Mouse (Mus musculus) cerebellum, adult 8-10 months (tissue): Measurements from ENCODE around the gene Myo1d.
"Not testable (repeated sequence)": the region's sequence is repeated elsewhere in the genome, so short reads cannot be mapped to it uniquely, and the experiment has no call there.

Experiments
- DNase-seq: peaks from one replicate; pipeline ENCODE4 v3.0.0; 2022

The Myo1d gene

GRCm38 (mm10) chr11:80477341-80478199 is 302.3 kb downstream of the Myo1d start:
- peak; percentile 66 for DNase-seq

- peak; percentile 94 for DNase-seq
These were observed 303.3 kb downstream of the Myo1d start, which contains the start of gene Cdk5r1 for GRCm38 (mm10) chr11:80476222-80477189. Cdk5r1 (plus strand) TSS chr11:80477023.

- DNase-seq: peak; percentile 28
These were observed 304.3 kb downstream of the Myo1d start for GRCm38 (mm10) chr11:80475544-80475943.

DNA sequence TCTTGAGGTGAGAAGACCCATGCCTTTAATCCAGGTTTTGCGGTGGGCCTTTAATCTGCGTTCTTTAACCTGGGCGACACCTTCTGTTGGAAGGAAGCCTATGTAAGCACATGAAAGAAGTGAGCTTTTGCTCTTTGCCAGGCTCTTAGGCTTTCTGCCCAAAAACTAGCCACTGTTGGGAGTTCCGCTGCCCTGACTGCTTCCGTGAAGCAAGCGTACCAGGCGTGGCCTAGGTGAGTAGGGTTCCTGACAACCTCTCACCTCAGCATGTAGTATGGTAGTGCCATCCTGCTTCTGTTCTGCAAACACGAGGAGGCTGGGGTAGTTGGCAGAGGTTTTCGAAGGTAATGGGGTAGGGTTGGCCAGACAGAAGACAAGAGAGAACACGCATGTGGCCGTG is 305.0 kb downstream of the Myo1d start:
- peak; percentile 30 for DNase-seq

DNA sequence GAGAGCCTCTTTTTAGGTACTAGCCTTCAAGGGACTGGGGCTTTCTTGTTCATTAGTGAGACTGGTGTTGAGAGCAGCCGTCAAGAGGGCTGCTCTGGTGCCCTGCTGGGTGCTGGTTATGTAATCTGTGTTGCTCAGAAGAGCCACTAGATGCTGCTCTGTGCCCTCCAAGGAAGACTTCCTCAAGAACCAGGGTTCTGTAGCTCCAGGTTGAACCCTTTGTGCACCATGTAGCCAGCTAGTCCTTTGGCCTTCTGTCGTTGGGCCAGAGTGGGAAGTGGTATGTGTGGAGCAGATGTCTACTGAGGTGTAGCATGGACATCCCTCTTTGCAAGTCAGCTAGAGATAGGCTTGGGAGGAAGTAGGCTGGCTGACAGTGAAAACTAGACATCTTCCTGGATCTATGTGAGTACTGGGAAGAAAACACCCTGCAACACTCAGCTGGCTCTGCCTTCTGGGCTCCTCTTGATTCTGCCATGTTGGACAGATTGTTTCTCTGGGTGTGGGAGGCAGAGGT is 305.6 kb downstream of the Myo1d start:
- peak; percentile 70 for DNase-seq

DNA sequence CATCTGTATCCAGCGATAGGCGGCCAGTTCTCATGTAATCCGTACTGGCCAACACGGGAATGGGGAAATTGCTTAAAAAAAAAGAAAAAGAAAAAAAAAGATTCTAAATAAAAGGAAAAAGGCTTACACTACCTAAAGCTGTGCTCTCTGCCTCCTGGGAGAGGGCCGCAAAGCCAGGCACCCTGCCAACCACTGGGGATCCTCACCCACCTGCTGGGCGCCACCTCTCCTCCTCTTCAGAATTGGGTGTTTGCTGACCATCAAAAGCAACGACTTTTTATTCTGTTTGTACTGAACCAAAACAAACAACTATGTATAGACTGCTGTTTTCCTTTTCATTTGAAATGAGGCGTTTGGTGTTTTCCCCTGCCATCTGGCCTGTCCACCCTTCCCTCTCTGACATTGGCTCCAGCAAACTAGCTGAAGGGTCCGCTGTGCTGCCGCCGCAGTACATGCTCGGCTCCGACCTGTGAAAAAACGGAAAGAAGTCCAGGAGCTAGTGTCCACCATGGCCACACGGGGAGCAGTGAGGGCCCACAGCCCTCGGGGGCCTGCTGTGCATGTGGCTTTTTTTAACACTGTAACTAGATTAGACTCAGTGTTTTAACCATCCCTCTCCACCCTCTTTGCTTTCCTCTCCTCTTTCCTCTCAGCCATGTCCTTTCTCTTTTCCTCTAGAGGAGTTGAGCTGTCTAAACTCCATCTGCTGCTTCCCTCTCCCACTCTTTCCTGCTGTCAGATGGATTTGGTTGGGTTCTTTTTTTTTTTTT is 307.8 kb downstream of the Myo1d start:
- DNase-seq: peak; percentile 48

DNA sequence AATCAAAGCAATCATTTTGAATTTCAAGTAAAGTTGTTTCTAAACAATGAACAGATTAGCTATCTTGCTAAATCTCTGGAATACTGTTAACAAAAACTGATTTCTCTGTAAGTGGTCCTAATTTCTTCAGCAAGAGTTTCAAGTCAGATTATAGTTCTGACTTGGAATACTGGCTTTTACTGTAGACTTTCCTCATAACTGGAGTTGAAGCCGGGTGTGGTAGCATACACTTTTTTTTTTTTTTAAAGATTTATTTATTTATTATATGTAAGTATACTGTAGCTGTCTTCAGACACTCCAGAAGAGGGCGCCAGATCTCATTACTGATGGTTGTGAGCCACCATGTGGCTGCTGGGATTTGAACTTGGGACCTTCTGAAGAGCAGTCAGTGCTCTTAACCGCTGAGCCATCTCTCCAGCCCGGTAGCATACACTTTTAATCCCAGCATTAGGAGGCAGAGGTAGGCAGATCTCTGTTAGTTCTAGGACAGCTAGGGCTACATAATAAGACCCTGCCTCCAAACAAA is 316.2 kb downstream of the Myo1d start:
- not testable (repeated sequence) for DNase-seq

- DNase-seq: no peak
These were observed 326.6 kb downstream of the Myo1d start for GRCm38 (mm10) chr11:80453198-80453597.

GRCm38 (mm10) chr11:80452242-80452641 is 327.6 kb downstream of the Myo1d start:
- DNase-seq: no peak

DNA sequence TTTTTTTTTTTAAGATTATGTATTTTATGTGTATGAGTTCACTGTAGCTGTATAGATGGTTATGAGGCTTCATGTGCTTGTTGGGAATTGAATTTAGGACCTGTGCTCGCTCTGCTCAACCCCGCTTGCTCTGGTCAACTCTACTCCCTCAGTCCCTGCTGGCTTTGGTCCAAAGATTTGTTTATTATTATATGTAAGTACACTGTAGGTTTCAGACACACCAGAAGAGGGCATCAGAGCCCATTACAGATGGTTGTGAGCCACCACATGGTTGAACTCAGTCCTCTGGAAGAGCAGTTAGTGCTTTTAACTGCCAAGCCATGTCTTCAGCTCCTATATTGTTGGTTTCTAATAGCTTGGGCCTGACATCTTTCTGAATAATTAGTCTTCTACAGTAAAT is 330.0 kb downstream of the Myo1d start:
- DNase-seq: no peak

DNA sequence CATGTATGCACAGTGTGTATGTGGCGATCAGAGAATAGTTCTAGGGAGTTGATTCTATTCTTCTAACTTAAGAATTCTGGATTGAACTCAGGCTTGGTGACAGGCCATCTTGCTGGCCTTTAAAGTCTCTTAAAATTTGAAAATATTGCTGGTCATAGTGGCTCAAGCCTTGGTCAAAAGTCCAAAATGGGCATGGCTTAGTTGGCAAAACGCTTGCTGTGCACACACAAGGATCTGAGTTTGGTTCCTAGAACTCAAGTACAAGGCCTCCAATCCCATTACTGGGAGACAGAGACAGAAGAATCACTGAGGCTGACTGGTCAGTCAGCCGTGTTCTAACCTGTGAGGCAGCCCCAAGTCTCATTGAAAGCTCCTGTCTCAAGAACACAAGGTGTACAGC is 332.9 kb downstream of the Myo1d start:
- DNase-seq: no peak
